Mouse (Mus musculus) liver, embryonic 14.5 days (tissue): Measurements from ENCODE around the gene Tas2r143.

Experiments used
- CTCF ChIP-seq: IDR thresholded peaks from 2 replicates; pipeline ENCODE4 v1.5.1; 2016; ENCODE audit warnings: antibody characterized with exemption, low read depth, control low read depth
- EP300 ChIP-seq: IDR thresholded peaks from 2 replicates; pipeline ENCODE4 v1.6.1; 2016; ENCODE audit warnings: antibody characterized with exemption, low read depth

- TF ChIP-seq CTCF (no peak), EP300 (no peak)
Measured at GRCm38 (mm10) chr6:42381221-42381620, 18.8 kb upstream of the Tas2r143 start.
